Mouse (Mus musculus): Measurements from ENCODE around the gene Olfr483. TPM values are rescaled to one million over a fixed set of nuclear protein-coding genes. Genes with fewer than 3 reads are reported as not detected.

Olfr483 gene
- polyA plus RNA-seq (2015; fragmentation: Nextera tagmentation; extraction: Ambion mirVana) = not detected in 2 replicates

GRCm38 (mm10) chr7:108100549-108100948, at the start of gene Olfr483:
Olfr483 (plus strand) TSS chr7:108100849.
- Histone ChIP-seq H3K27ac (no peak within 1 kb of the TSS), H3K9ac (no peak within 1 kb of the TSS), H3K27me3 (no peaks in the 10 kb centered on the region), H3K36me3 (ENCODE audit: poor library complexity, severe bottlenecking) (no peaks in the 10 kb centered on the region), H3K4me2 (no peak within 1 kb of the TSS), H3K4me3 (no peak within 1 kb of the TSS), H3K4me1 (no peaks in the 10 kb centered on the region), H3K9me3 (replicated peaks) (no peaks in the 10 kb centered on the region)
- WGBS = 92% methylated on average over 1 of the region's 1 CpGs
- no peak for ATAC-seq

DNA sequence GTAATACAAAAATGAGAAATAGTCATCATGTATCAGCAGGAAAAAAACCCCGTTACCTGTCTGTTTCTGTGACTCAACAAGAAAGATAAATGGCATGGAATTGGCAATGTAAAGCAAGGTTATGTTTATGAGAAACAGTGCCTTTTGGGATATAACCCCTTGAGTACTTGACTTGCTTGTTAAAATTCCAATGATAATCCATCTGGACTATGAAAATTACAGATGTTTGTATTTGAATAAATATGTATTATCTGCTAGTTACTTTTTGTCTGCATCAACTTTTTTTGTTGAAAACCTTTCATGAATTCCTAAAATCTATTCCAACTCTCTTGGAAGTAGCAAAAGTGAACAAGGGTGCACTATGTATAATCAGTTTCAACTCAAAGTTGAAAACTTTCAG, 33.4 kb upstream of the Olfr483 start, which contains the start of gene Olfr480:
Olfr480 (minus strand) TSS at position 101 of the 400 bp plus-strand sequence.
- Histone ChIP-seq H3K9ac (no peak within 1 kb of the TSS), H3K36me3 (ENCODE audit: poor library complexity, severe bottlenecking) (no peaks in the 10 kb centered on the region), H3K27ac (no peak within 1 kb of the TSS), H3K4me2 (no peak within 1 kb of the TSS), H3K9me3 (replicated peaks) (peaks cover 6% of the 10 kb centered on the region; the same call in 1 of the 2 replicates), H3K4me1 (no peaks in the 10 kb centered on the region), H3K27me3 (no peaks in the 10 kb centered on the region), H3K4me3 (no peak within 1 kb of the TSS)
- no peak for ATAC-seq
- WGBS = 88% methylated on average over 1 of the region's 1 CpGs

DNA sequence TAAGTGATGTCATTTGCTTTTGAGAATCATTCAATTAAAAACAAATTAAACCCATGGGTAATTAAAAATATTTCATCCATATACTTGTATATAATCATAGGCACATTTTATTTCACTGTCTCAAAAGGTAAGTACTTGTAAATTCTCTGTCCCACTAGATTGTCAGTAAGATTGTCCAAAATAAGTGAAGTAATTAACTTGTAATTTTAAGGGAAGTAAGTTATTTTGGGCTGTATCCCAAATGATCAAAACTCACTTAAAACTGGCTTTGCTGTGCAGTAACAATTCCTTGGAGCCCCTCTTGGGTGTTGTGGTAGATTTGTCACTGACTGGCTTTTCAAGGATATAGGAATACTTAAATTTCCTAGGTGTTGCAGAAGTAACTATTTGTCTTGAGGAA, 21.1 kb upstream of the Olfr483 start, which contains the start of gene Olfr481:
Olfr481 (plus strand) TSS at position 301 of the 400 bp plus-strand sequence.
- H3K9me3 ChIP-seq (replicated peaks) = no peaks in the 10 kb centered on the region
- no peak within 1 kb of the TSS for H3K9ac ChIP-seq
- H3K4me2 ChIP-seq = no peak within 1 kb of the TSS
- no peaks in the 10 kb centered on the region for H3K27me3 ChIP-seq
- no peak within 1 kb of the TSS for H3K27ac ChIP-seq
- ATAC-seq = no peak
- no peaks in the 10 kb centered on the region for H3K4me1 ChIP-seq
- no peak within 1 kb of the TSS for H3K4me3 ChIP-seq
- H3K36me3 ChIP-seq (ENCODE audit: poor library complexity, severe bottlenecking) = no peaks in the 10 kb centered on the region

GRCm38 (mm10) chr7:108097486-108097885, 3.2 kb upstream of the Olfr483 start, which contains the start of gene Olfr482:
Olfr482 (minus strand) TSS chr7:108097586.
- Histone ChIP-seq H3K4me1 (no peaks in the 10 kb centered on the region), H3K36me3 (ENCODE audit: poor library complexity, severe bottlenecking) (no peaks in the 10 kb centered on the region), H3K4me3 (no peak within 1 kb of the TSS), H3K27me3 (no peaks in the 10 kb centered on the region), H3K9ac (no peak within 1 kb of the TSS), H3K4me2 (no peak within 1 kb of the TSS), H3K27ac (no peak within 1 kb of the TSS), H3K9me3 (replicated peaks) (no peaks in the 10 kb centered on the region)
- 90% methylated on average over 1 of the region's 1 CpGs for WGBS
- no peak for ATAC-seq

- Histone ChIP-seq H3K27me3 (no peaks in the 10 kb centered on the region), H3K27ac (no peak overlapping the region), H3K9me3 (replicated peaks) (no peaks in the 10 kb centered on the region), H3K9ac (no peak overlapping the region), H3K4me1 (no peaks in the 10 kb centered on the region), H3K4me3 (no peak overlapping the region), H3K36me3 (ENCODE audit: poor library complexity, severe bottlenecking) (no peaks in the 10 kb centered on the region), H3K4me2 (no peak overlapping the region)
- ATAC-seq = no peak
- 25% methylated on average over 1 of the region's 1 CpGs for WGBS
Measured at GRCm38 (mm10) chr7:108120681-108121080, 20.0 kb downstream of the Olfr483 start.

GRCm38 (mm10) chr7:108121416-108121815, 20.8 kb downstream of the Olfr483 start:
- H3K4me3 ChIP-seq = no peak overlapping the region
- 61% methylated on average over 1 of the region's 1 CpGs for WGBS
- ATAC-seq = no peak
- no peaks in the 10 kb centered on the region for H3K36me3 ChIP-seq (ENCODE audit: poor library complexity, severe bottlenecking)
- H3K27me3 ChIP-seq = no peaks in the 10 kb centered on the region
- no peak overlapping the region for H3K9ac ChIP-seq
- no peak overlapping the region for H3K4me2 ChIP-seq
- no peak overlapping the region for H3K27ac ChIP-seq
- H3K9me3 ChIP-seq (replicated peaks) = no peaks in the 10 kb centered on the region
- no peaks in the 10 kb centered on the region for H3K4me1 ChIP-seq

DNA sequence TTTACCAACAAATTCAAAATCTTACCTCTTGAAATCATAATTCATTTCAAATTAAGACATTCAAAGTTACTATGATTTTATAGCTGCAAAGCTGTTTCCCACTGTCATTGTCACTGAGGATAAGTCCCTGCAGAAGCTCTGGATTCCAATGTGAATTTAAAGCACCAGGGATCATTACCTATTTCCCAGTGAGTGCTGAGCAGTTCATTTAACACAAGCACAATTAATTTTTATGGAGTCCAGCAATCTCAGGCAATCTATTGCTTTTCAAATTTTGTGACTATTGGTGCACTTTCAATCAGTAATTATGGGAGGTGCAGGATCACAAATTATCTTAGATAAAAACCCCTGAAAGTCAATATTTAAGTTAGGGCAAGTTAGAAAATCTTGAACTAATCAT, 26.7 kb downstream of the Olfr483 start, which contains the start of gene Olfr484:
Olfr484 (minus strand) TSS at position 101 of the 400 bp plus-strand sequence.
- no peaks in the 10 kb centered on the region for H3K36me3 ChIP-seq (ENCODE audit: poor library complexity, severe bottlenecking)
- H3K9ac ChIP-seq = no peak within 1 kb of the TSS
- ATAC-seq = no peak
- no peaks in the 10 kb centered on the region for H3K9me3 ChIP-seq (replicated peaks)
- H3K27ac ChIP-seq = no peak within 1 kb of the TSS
- H3K27me3 ChIP-seq = no peaks in the 10 kb centered on the region
- H3K4me1 ChIP-seq = no peaks in the 10 kb centered on the region
- no peak within 1 kb of the TSS for H3K4me2 ChIP-seq
- H3K4me3 ChIP-seq = no peak within 1 kb of the TSS

Other genes with a start within 250 kb of the Olfr483 start
- not detected in 2 replicates for gene Olfr472, start 202.9 kb upstream of the Olfr483 start, polyA plus RNA-seq (2015; fragmentation: Nextera tagmentation; extraction: Ambion mirVana)
- not detected in 2 replicates for gene Olfr473, start 170.4 kb upstream of the Olfr483 start, polyA plus RNA-seq (2015; fragmentation: Nextera tagmentation; extraction: Ambion mirVana)
- not detected in 2 replicates for gene Olfr474, start 146.2 kb upstream of the Olfr483 start, polyA plus RNA-seq (2015; fragmentation: Nextera tagmentation; extraction: Ambion mirVana)
- gene Olfr476, start 136.0 kb upstream of the Olfr483 start, polyA plus RNA-seq (2015; fragmentation: Nextera tagmentation; extraction: Ambion mirVana) = not detected in 2 replicates
- gene Olfr477, start 114.2 kb upstream of the Olfr483 start, polyA plus RNA-seq (2015; fragmentation: Nextera tagmentation; extraction: Ambion mirVana) = not detected in 2 replicates
- not detected in 2 replicates for gene Olfr478, start 66.9 kb upstream of the Olfr483 start, polyA plus RNA-seq (2015; fragmentation: Nextera tagmentation; extraction: Ambion mirVana)
- not detected in 2 replicates for gene Olfr479, start 50.2 kb upstream of the Olfr483 start, polyA plus RNA-seq (2015; fragmentation: Nextera tagmentation; extraction: Ambion mirVana)
- gene Olfr480, start 33.5 kb upstream of the Olfr483 start, polyA plus RNA-seq (2015; fragmentation: Nextera tagmentation; extraction: Ambion mirVana) = not detected in 2 replicates
- gene Olfr481, start 21.0 kb upstream of the Olfr483 start, polyA plus RNA-seq (2015; fragmentation: Nextera tagmentation; extraction: Ambion mirVana) = not detected in 2 replicates
- 0.08 and 0.13 TPM in 2 replicates for gene Olfr482, start 3.3 kb upstream of the Olfr483 start, polyA plus RNA-seq (2015; fragmentation: Nextera tagmentation; extraction: Ambion mirVana)
- not detected in 2 replicates for gene Olfr484, start 26.6 kb downstream of the Olfr483 start, polyA plus RNA-seq (2015; fragmentation: Nextera tagmentation; extraction: Ambion mirVana)
- gene Olfr485, start 59.0 kb downstream of the Olfr483 start, polyA plus RNA-seq (2015; fragmentation: Nextera tagmentation; extraction: Ambion mirVana) = not detected in 2 replicates
- not detected in 2 replicates for gene Olfr486, start 71.9 kb downstream of the Olfr483 start, polyA plus RNA-seq (2015; fragmentation: Nextera tagmentation; extraction: Ambion mirVana)
- not detected in 2 replicates for gene Olfr487, start 113.8 kb downstream of the Olfr483 start, polyA plus RNA-seq (2015; fragmentation: Nextera tagmentation; extraction: Ambion mirVana)
- gene Olfr488, start 157.5 kb downstream of the Olfr483 start, polyA plus RNA-seq (2015; fragmentation: Nextera tagmentation; extraction: Ambion mirVana) = not detected in 2 replicates
- gene Olfr490, start 188.1 kb downstream of the Olfr483 start, polyA plus RNA-seq (2015; fragmentation: Nextera tagmentation; extraction: Ambion mirVana) = not detected in 2 replicates
- gene Olfr491, start 212.6 kb downstream of the Olfr483 start, polyA plus RNA-seq (2015; fragmentation: Nextera tagmentation; extraction: Ambion mirVana) = not detected in 2 replicates
- gene Olfr492, start 222.8 kb downstream of the Olfr483 start, polyA plus RNA-seq (2015; fragmentation: Nextera tagmentation; extraction: Ambion mirVana) = not detected in 2 replicates
- not detected in 2 replicates for gene Olfr493, start 246.1 kb downstream of the Olfr483 start, polyA plus RNA-seq (2015; fragmentation: Nextera tagmentation; extraction: Ambion mirVana)